Mouse (Mus musculus) erythroblast, embryonic 14.5 days (primary cell): ENCODE data around the gene Ryr2.

Experiments
- GATA1 ChIP-seq: IDR thresholded peaks from 2 replicates; pipeline ENCODE4 v1.6.1; 2012; ENCODE audit warnings: low read length, inconsistent platforms, mixed read lengths
- TAL1 ChIP-seq: IDR thresholded peaks from 3 replicates; pipeline ENCODE4 v1.6.1; 2012; ENCODE audit warnings: low read length, inconsistent platforms, mixed read lengths

DNA sequence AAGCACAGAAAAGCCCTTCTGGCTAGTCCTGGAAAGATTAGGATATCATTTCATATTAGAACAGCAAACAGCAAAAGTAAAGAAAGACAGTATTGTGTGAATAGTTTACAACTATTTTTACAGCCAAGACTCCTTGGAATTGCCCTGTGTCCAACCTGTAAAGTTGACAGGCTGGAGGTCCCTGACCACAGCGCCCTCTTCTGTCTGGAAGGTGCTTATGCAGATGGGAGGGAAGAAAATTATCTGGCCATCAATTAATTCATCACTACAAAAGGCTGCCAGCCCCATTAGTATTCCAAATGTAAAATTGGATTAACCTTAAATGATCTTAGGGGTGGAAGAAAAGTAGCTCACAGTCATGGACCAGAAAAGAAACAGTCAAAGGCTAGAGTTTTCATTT is 231.9 kb downstream of the Ryr2 start:
- TF ChIP-seq TAL1 (no peak), GATA1 (no peak)
